Mouse (Mus musculus): ENCODE data around the gene Bysl.

DNA sequence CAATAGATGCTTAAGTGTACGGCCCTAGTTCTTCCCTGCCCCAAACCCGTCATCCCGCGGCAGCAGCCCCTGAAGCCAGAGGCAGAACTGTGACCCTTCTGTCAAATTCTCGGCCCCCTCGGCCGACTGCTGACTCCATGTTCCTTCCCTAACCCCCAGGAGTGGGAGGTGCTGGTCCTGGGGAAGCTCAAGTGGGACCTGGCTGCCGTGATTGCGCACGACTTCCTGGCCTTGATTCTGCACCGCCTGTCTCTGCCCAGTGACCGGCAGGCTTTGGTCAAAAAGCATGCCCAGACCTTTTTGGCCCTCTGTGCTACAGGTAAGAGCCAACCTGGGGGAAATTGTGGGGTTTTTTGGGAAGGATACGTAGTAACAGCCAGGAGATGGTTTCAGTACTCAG lies 14.0 kb downstream of the Bysl start:
- no peak for TF ChIP-seq POLR2A (IDR thresholded peaks at IDR 0.05; ENCODE audit: extremely low read depth, insufficient read depth, low read length)
- no peak for TF ChIP-seq CTCF (IDR thresholded peaks at IDR 0.05; ENCODE audit: extremely low read depth, insufficient read depth, low read length)

Measured in cortical plate, adult 2 months (tissue).